8 mouse cellular contexts compared by ENCODE assay signal in the genomic region with DNA sequence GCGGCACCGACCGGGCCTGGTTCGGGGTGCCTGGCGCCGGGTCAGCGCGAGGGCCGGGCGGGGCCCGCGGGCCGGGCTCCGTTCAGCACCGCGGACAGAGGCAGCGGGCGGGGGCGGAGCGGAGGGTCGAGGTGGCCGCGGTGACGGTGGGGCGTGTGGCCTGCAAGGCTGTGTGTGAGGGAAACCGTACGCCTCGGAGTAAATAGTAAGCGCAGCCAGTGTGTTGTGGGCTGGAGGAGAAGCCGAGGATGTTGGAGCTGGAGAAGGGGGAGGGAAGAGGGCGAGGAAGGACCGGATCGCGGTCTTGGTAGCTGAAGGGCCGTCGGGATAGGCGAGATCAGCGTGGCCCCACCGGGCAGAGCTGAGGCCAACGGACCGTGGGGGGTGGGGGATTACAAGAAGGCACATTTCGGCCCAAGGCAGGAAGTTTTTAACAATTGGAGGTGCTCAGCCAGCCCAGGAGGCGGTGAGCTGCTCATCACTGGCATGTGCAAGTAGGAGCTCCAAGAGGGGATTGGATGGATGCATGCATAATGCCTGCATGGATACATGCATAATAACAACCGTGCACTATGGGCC. TPM values are rescaled to one million over a fixed set of nuclear protein-coding genes. Genes with fewer than 3 reads are reported as not detected.
DNase-seq lines count a peak whose midpoint lies in the region; ATAC-seq and TF ChIP-seq lines count a peak whose summit lies in the region.

No protein-coding gene starts in this region.

- peak overlapping the region; percentile 96 for H3K4me2 ChIP-seq in intestine, postnatal 0 days (replicated peaks; ENCODE audit: low read depth)
- peak overlapping the region; percentile 86 for H3K4me2 ChIP-seq in limb, embryonic 12.5 days
- peak overlapping the region; percentile 90 for H3K4me2 ChIP-seq in midbrain, embryonic 11.5 days

- H3K27me3 ChIP-seq in intestine, postnatal 0 days (replicated peaks; ENCODE audit: control insufficient read depth, insufficient read depth, low read length) = peaks cover 36% of the 10 kb centered on the region
- H3K27me3 ChIP-seq in limb, embryonic 12.5 days = peaks cover 74% of the 10 kb centered on the region
- H3K27me3 ChIP-seq in midbrain, embryonic 11.5 days (ENCODE audit: control insufficient read depth, insufficient read depth, low read length) = peaks cover 17% of the 10 kb centered on the region

- H3K36me3 ChIP-seq in intestine, postnatal 0 days (ENCODE audit: control insufficient read depth, insufficient read depth) = no peaks in the 10 kb centered on the region
- no peaks in the 10 kb centered on the region for H3K36me3 ChIP-seq in limb, embryonic 12.5 days
- H3K36me3 ChIP-seq in midbrain, embryonic 11.5 days (ENCODE audit: control insufficient read depth, insufficient read depth, low read length) = no peaks in the 10 kb centered on the region

- WGBS in intestine, postnatal 0 days = 1% methylated on average over 43 of the region's 44 CpGs
- WGBS in limb, embryonic 12.5 days = 2% methylated on average over 44 of the region's 44 CpGs
- WGBS in midbrain, embryonic 11.5 days = 2% methylated on average over 44 of the region's 44 CpGs

- H3K27ac ChIP-seq in cortical plate, adult 2 months (ENCODE audit: insufficient read depth, low read length) = peak overlapping the region; percentile 20; the same call in 1 of the 2 replicates
- no peak overlapping the region for H3K27ac ChIP-seq in intestine, postnatal 0 days (ENCODE audit: low read depth, low read length)
- no peak overlapping the region for H3K27ac ChIP-seq in limb, embryonic 12.5 days
- peak overlapping the region; percentile 59 for H3K27ac ChIP-seq in midbrain, embryonic 11.5 days (ENCODE audit: low read depth, low read length)

- H3K4me3 ChIP-seq in cortical plate, adult 2 months (ENCODE audit: insufficient read depth, low read length) = peak overlapping the region; percentile 78
- H3K4me3 ChIP-seq in intestine, postnatal 0 days (ENCODE audit: low read depth, low read length) = peak overlapping the region; percentile 47
- H3K4me3 ChIP-seq in limb, embryonic 12.5 days (replicated peaks) = peak overlapping the region; percentile 53
- peak overlapping the region; percentile 68 for H3K4me3 ChIP-seq in midbrain, embryonic 11.5 days (ENCODE audit: low read depth, low read length)

- TF ChIP-seq CTCF in cortical plate, adult 2 months (IDR thresholded peaks at IDR 0.05; ENCODE audit: extremely low read depth, insufficient read depth, low read length) = no peak
- no peak for TF ChIP-seq CTCF in intestine, postnatal 0 days (IDR thresholded peaks at IDR 0.05; ENCODE audit: low read depth)

- DNase-seq in heart, adult 11 months = peak; percentile 92
- DNase-seq in heart, adult 8-10 months (ENCODE audit: low spot score) = no peak
- DNase-seq in gastrocnemius, postnatal 25 days = peak; percentile 40
- peak; percentile 95 for DNase-seq in midbrain, embryonic 11.5 days (ENCODE audit: low spot score, missing footprints)
- DNase-seq in spleen, postnatal 4 days (ENCODE audit: low spot score in 2 of 2) = peak; percentile 34 to 79

- H3K9me3 ChIP-seq in intestine, postnatal 0 days (ENCODE audit: control insufficient read depth) = no peaks in the 10 kb centered on the region
- H3K9me3 ChIP-seq in limb, embryonic 12.5 days = no peaks in the 10 kb centered on the region
- H3K9me3 ChIP-seq in midbrain, embryonic 11.5 days (ENCODE audit: control insufficient read depth, low read length) = no peaks in the 10 kb centered on the region

- H3K9ac ChIP-seq in intestine, postnatal 0 days (ENCODE audit: low read depth, low read length) = peak overlapping the region; percentile 4; the same call in 1 of the 2 replicates
- H3K9ac ChIP-seq in limb, embryonic 12.5 days (replicated peaks) = no peak overlapping the region
- H3K9ac ChIP-seq in midbrain, embryonic 11.5 days (ENCODE audit: low read length) = peak overlapping the region; percentile 73

- peak; percentile 63 for ATAC-seq in intestine, postnatal 0 days
- peak; percentile 52; the same call in 1 of the 2 replicates for ATAC-seq in limb, embryonic 12.5 days (ENCODE audit: insufficient number of reproducible peaks, insufficient read depth, low FRiP score, low TSS enrichment, low read depth)
- peak; percentile 79 for ATAC-seq in midbrain, embryonic 11.5 days (ENCODE audit: low FRiP score)

- H3K4me1 ChIP-seq in cortical plate, adult 2 months (ENCODE audit: control insufficient read depth, insufficient read depth, low read length) = peaks cover 3% of the 10 kb centered on the region; the same call in 1 of the 2 replicates
- H3K4me1 ChIP-seq in intestine, postnatal 0 days (replicated peaks; ENCODE audit: control insufficient read depth, insufficient read depth, low read length) = no peaks in the 10 kb centered on the region
- H3K4me1 ChIP-seq in limb, embryonic 12.5 days (replicated peaks) = peaks cover 7% of the 10 kb centered on the region; the same call in 1 of the 2 replicates
- H3K4me1 ChIP-seq in midbrain, embryonic 11.5 days (ENCODE audit: control insufficient read depth, insufficient read depth, low read length) = peaks cover 5% of the 10 kb centered on the region; the same call in 1 of the 2 replicates

- TF ChIP-seq POLR2A in cortical plate, adult 2 months (IDR thresholded peaks at IDR 0.05; ENCODE audit: extremely low read depth, insufficient read depth, low read length) = no peak

RNA-seq across cellular contexts. Expression of a gene that starts 0.6 kb away (rescaled TPM):
- not detected for total RNA-seq in heart, adult 8-10 months (2022)
- 33.8 and 34.2 TPM in 2 replicates for polyA plus RNA-seq in cortical plate, adult 2 months (2012; rRNA removed)
- not detected for total RNA-seq in gastrocnemius, postnatal 25 days (2021)
- polyA plus RNA-seq in intestine, postnatal 0 days (2015; fragmentation: Nextera tagmentation; extraction: Ambion mirVana) = 0.17 and 0.22 TPM in 2 replicates
- polyA plus RNA-seq in limb, embryonic 12.5 days (2016; fragmentation: Nextera tagmentation; extraction: Ambion mirVana) = 0.09 and 0.10 TPM in 2 replicates
- polyA plus RNA-seq in midbrain, embryonic 11.5 days (2014; fragmentation: Nextera tagmentation; extraction: Ambion mirVana) = 2.0 and 2.1 TPM in 2 replicates

RNA-seq across cellular contexts. Expression of a gene that starts 24.9 kb away (rescaled TPM):
- total RNA-seq in heart, adult 8-10 months (2022) = 1 to 10 TPM; 1.9 to 2.8 (median 2.3) TPM
- 0.95 and 1.1 TPM in 2 replicates for polyA plus RNA-seq in cortical plate, adult 2 months (2012; rRNA removed)
- total RNA-seq in gastrocnemius, postnatal 25 days (2021) = 10 to 100 TPM in 1 of 2 experiments, 1 to 10 TPM in 1; 5.9 to 12.4 TPM
- 8.0 and 8.3 TPM in 2 replicates for polyA plus RNA-seq in intestine, postnatal 0 days (2015; fragmentation: Nextera tagmentation; extraction: Ambion mirVana)
- polyA plus RNA-seq in limb, embryonic 12.5 days (2016; fragmentation: Nextera tagmentation; extraction: Ambion mirVana) = 3.5 and 4.1 TPM in 2 replicates
- polyA plus RNA-seq in midbrain, embryonic 11.5 days (2014; fragmentation: Nextera tagmentation; extraction: Ambion mirVana) = 2.4 and 3.2 TPM in 2 replicates

RNA-seq across cellular contexts. Expression of a gene that starts 40.1 kb away (rescaled TPM):
- total RNA-seq in heart, adult 8-10 months (2022) = not detected
- polyA plus RNA-seq in cortical plate, adult 2 months (2012; rRNA removed) = not detected in 2 replicates
- total RNA-seq in gastrocnemius, postnatal 25 days (2021) = not detected
- polyA plus RNA-seq in intestine, postnatal 0 days (2015; fragmentation: Nextera tagmentation; extraction: Ambion mirVana) = not detected in 2 replicates
- not detected in 2 replicates for polyA plus RNA-seq in limb, embryonic 12.5 days (2016; fragmentation: Nextera tagmentation; extraction: Ambion mirVana)
- polyA plus RNA-seq in midbrain, embryonic 11.5 days (2014; fragmentation: Nextera tagmentation; extraction: Ambion mirVana) = not detected in 2 replicates

RNA-seq across cellular contexts. Expression of a gene that starts 43.5 kb away (rescaled TPM):
- total RNA-seq in heart, adult 8-10 months (2022) = 10 to 100 TPM; 29.8 to 40.2 (median 35.1) TPM
- polyA plus RNA-seq in cortical plate, adult 2 months (2012; rRNA removed) = 90.6 and 93.4 TPM in 2 replicates
- 10 to 100 TPM; 22.3 to 25.3 TPM for total RNA-seq in gastrocnemius, postnatal 25 days (2021)
- polyA plus RNA-seq in intestine, postnatal 0 days (2015; fragmentation: Nextera tagmentation; extraction: Ambion mirVana) = 40.0 and 42.3 TPM in 2 replicates
- 13.0 and 13.5 TPM in 2 replicates for polyA plus RNA-seq in limb, embryonic 12.5 days (2016; fragmentation: Nextera tagmentation; extraction: Ambion mirVana)
- 7.9 and 8.0 TPM in 2 replicates for polyA plus RNA-seq in midbrain, embryonic 11.5 days (2014; fragmentation: Nextera tagmentation; extraction: Ambion mirVana)

RNA-seq across cellular contexts. Expression of a gene that starts 46.5 kb away (rescaled TPM):
- total RNA-seq in heart, adult 8-10 months (2022) = 1 to 10 TPM; 5.7 to 7.8 (median 6.4) TPM
- 39.5 and 39.7 TPM in 2 replicates for polyA plus RNA-seq in cortical plate, adult 2 months (2012; rRNA removed)
- 1 to 10 TPM; 3.9 to 5.0 TPM for total RNA-seq in gastrocnemius, postnatal 25 days (2021)
- polyA plus RNA-seq in intestine, postnatal 0 days (2015; fragmentation: Nextera tagmentation; extraction: Ambion mirVana) = 60.0 and 61.6 TPM in 2 replicates
- 24.2 and 26.3 TPM in 2 replicates for polyA plus RNA-seq in limb, embryonic 12.5 days (2016; fragmentation: Nextera tagmentation; extraction: Ambion mirVana)
- polyA plus RNA-seq in midbrain, embryonic 11.5 days (2014; fragmentation: Nextera tagmentation; extraction: Ambion mirVana) = 32.3 and 34.6 TPM in 2 replicates

Comparison
In these comparisons a context has a peak if more than half of its experiments do, and no peak if none do; other contexts are left out.
1. H3K27ac ChIP-seq: peak in cortical plate, adult 2 months (single experiment) and midbrain, embryonic 11.5 days (single experiment); none in intestine, postnatal 0 days (single experiment) and limb, embryonic 12.5 days (single experiment).
2. RNA of a gene that starts 0.6 kb away (polyA plus RNA-seq): 33.8 to 34.2 TPM in cortical plate, adult 2 months; 2.0 to 2.1 TPM in midbrain, embryonic 11.5 days, 0.17 to 0.22 TPM in intestine, postnatal 0 days and 0.09 to 0.10 TPM in limb, embryonic 12.5 days; every median in the first group is over 10 times any median in the second.
3. Peak in every context shown above with its lines, with median percentiles within 50 percentile points of each other: H3K4me3 ChIP-seq, ATAC-seq and H3K4me2 ChIP-seq.